Comparison of ENCODE assay signal across 23 mouse cellular contexts in genomic region chr8:9303526-9304135, GRCm38 (mm10).
DNase-seq lines count a peak whose midpoint lies in the region; ATAC-seq and TF ChIP-seq lines count a peak whose summit lies in the region.
"Had no signal": no experiment of that assay in that cellular context is flagged by ENCODE, and none has a peak within 500 bp of the region (broad histone marks: within the 10 kb centered on the region; RNA-seq: fewer than 3 reads in every experiment).

No protein-coding gene starts in this region.

- 39% methylated on average over 6 of the region's 6 CpGs for WGBS in forebrain, embryonic 14.5 days
- WGBS in forebrain, embryonic 15.5 days, result 46% methylated on average over 6 of the region's 6 CpGs
- 61% methylated on average over 6 of the region's 6 CpGs for WGBS in midbrain, embryonic 13.5 days
- 81% methylated on average over 6 of the region's 6 CpGs for WGBS in midbrain, embryonic 11.5 days
- WGBS in midbrain, embryonic 15.5 days, result 61% methylated on average over 6 of the region's 6 CpGs

- TF ChIP-seq POLR2A in brain, embryonic 14.5 days (IDR thresholded peaks at IDR 0.05; ENCODE audit: borderline replicate concordance, extremely low read depth, insufficient read depth, insufficient read length, poor library complexity, severe bottlenecking), result no peak

- no peaks in the 10 kb centered on the region for H3K27me3 ChIP-seq in forebrain, embryonic 14.5 days (replicated peaks; ENCODE audit: control insufficient read depth, insufficient read depth, low read length)
- H3K27me3 ChIP-seq in forebrain, embryonic 15.5 days, result no peaks in the 10 kb centered on the region
- no peaks in the 10 kb centered on the region for H3K27me3 ChIP-seq in midbrain, embryonic 13.5 days
- H3K27me3 ChIP-seq in midbrain, embryonic 11.5 days (ENCODE audit: control insufficient read depth, insufficient read depth, low read length), result no peaks in the 10 kb centered on the region
- no peaks in the 10 kb centered on the region for H3K27me3 ChIP-seq in midbrain, embryonic 15.5 days (replicated peaks)
- H3K27me3 ChIP-seq: CH12.LX; embryonic facial prominence, embryonic 15.5 days; heart, embryonic 15.5 days had no signal

- peak; percentile 33 for DNase-seq in forebrain, embryonic 14.5 days (ENCODE audit: low spot score)
- no peak for DNase-seq in midbrain, embryonic 11.5 days (ENCODE audit: low spot score, missing footprints)
- DNase-seq in brain, embryonic 14.5 days (ENCODE audit: low read depth), result peak; percentile 50
- no peak for DNase-seq in kidney, adult 18-20 months
- DNase-seq: adrenal gland, postnatal 14 days; cerebellum, adult 8-10 months; cerebellum, postnatal 14 days; embryo, embryonic 11 days; gastrocnemius, postnatal 10 days; heart, adult 2 months; heart, postnatal 14 days had no signal

- no peaks in the 10 kb centered on the region for H3K9me3 ChIP-seq in forebrain, embryonic 14.5 days (replicated peaks; ENCODE audit: control insufficient read depth, low read length)
- no peaks in the 10 kb centered on the region for H3K9me3 ChIP-seq in forebrain, embryonic 15.5 days
- no peaks in the 10 kb centered on the region for H3K9me3 ChIP-seq in midbrain, embryonic 13.5 days
- H3K9me3 ChIP-seq in midbrain, embryonic 11.5 days (ENCODE audit: control insufficient read depth, low read length), result no peaks in the 10 kb centered on the region
- H3K9me3 ChIP-seq in midbrain, embryonic 15.5 days, result no peaks in the 10 kb centered on the region
- H3K9me3 ChIP-seq: embryonic facial prominence, embryonic 15.5 days; heart, embryonic 15.5 days had no signal

- no peak overlapping the region for H3K27ac ChIP-seq in forebrain, embryonic 14.5 days (ENCODE audit: low read depth, low read length)
- no peak overlapping the region for H3K27ac ChIP-seq in forebrain, embryonic 15.5 days (replicated peaks)
- H3K27ac ChIP-seq in midbrain, embryonic 13.5 days, result no peak overlapping the region
- H3K27ac ChIP-seq in midbrain, embryonic 11.5 days (ENCODE audit: low read depth, low read length), result no peak overlapping the region
- H3K27ac ChIP-seq in midbrain, embryonic 15.5 days, result peak overlapping the region; percentile 45; the same call in 1 of the 2 replicates
- H3K27ac ChIP-seq: embryonic facial prominence, embryonic 15.5 days; heart, adult 2 months; heart, embryonic 15.5 days; hindbrain, embryonic 14.5 days had no signal

- no peaks in the 10 kb centered on the region for H3K4me1 ChIP-seq in forebrain, embryonic 14.5 days (ENCODE audit: control insufficient read depth, insufficient read depth, low read length)
- H3K4me1 ChIP-seq in forebrain, embryonic 15.5 days, result peaks cover 9% of the 10 kb centered on the region
- peaks cover 5% of the 10 kb centered on the region; the same call in 1 of the 2 replicates for H3K4me1 ChIP-seq in midbrain, embryonic 13.5 days (replicated peaks)
- no peaks in the 10 kb centered on the region for H3K4me1 ChIP-seq in midbrain, embryonic 11.5 days (ENCODE audit: control insufficient read depth, insufficient read depth, low read length)
- peaks cover 8% of the 10 kb centered on the region for H3K4me1 ChIP-seq in midbrain, embryonic 15.5 days
- H3K4me1 ChIP-seq: embryonic facial prominence, embryonic 15.5 days; heart, embryonic 15.5 days had no signal

- H3K36me3 ChIP-seq in forebrain, embryonic 14.5 days (ENCODE audit: control insufficient read depth, insufficient read depth, low read length), result no peaks in the 10 kb centered on the region
- H3K36me3 ChIP-seq in forebrain, embryonic 15.5 days, result no peaks in the 10 kb centered on the region
- H3K36me3 ChIP-seq in midbrain, embryonic 13.5 days, result no peaks in the 10 kb centered on the region
- H3K36me3 ChIP-seq in midbrain, embryonic 11.5 days (ENCODE audit: control insufficient read depth, insufficient read depth, low read length), result no peaks in the 10 kb centered on the region
- H3K36me3 ChIP-seq in midbrain, embryonic 15.5 days (replicated peaks), result no peaks in the 10 kb centered on the region
- H3K36me3 ChIP-seq: embryonic facial prominence, embryonic 15.5 days; heart, embryonic 15.5 days had no signal

- no peak overlapping the region for H3K9ac ChIP-seq in forebrain, embryonic 14.5 days (ENCODE audit: low read length)
- no peak overlapping the region for H3K9ac ChIP-seq in forebrain, embryonic 15.5 days (replicated peaks)
- no peak overlapping the region for H3K9ac ChIP-seq in midbrain, embryonic 13.5 days (replicated peaks)
- no peak overlapping the region for H3K9ac ChIP-seq in midbrain, embryonic 11.5 days (ENCODE audit: low read length)
- H3K9ac ChIP-seq in midbrain, embryonic 15.5 days, result no peak overlapping the region
- H3K9ac ChIP-seq: embryonic facial prominence, embryonic 15.5 days; heart, embryonic 15.5 days; hindbrain, embryonic 14.5 days had no signal

- H3K4me2 ChIP-seq in forebrain, embryonic 14.5 days (ENCODE audit: low read length), result no peak overlapping the region
- H3K4me2 ChIP-seq in forebrain, embryonic 15.5 days (replicated peaks), result no peak overlapping the region
- no peak overlapping the region for H3K4me2 ChIP-seq in midbrain, embryonic 13.5 days (replicated peaks)
- H3K4me2 ChIP-seq in midbrain, embryonic 11.5 days, result no peak overlapping the region
- no peak overlapping the region for H3K4me2 ChIP-seq in midbrain, embryonic 15.5 days
- H3K4me2 ChIP-seq: embryonic facial prominence, embryonic 15.5 days; heart, embryonic 11.5 days; heart, embryonic 15.5 days; hindbrain, embryonic 14.5 days had no signal

- no peak for TF ChIP-seq CTCF in brain, embryonic 14.5 days (IDR thresholded peaks at IDR 0.05; ENCODE audit: borderline replicate concordance, extremely low read depth, insufficient read depth, insufficient read length)

- peak; percentile 65; the same call in 1 of the 2 replicates for ATAC-seq in forebrain, embryonic 14.5 days
- no peak for ATAC-seq in forebrain, embryonic 15.5 days (replicated peaks)
- peak; percentile 62 for ATAC-seq in midbrain, embryonic 13.5 days
- ATAC-seq in midbrain, embryonic 11.5 days (ENCODE audit: low FRiP score), result no peak
- peak; percentile 65; the same call in 1 of the 2 replicates for ATAC-seq in midbrain, embryonic 15.5 days (replicated peaks)
- ATAC-seq: activated CD4-positive, CD25-positive, alpha-beta regulatory T cell, adult 4 months; intestine, embryonic 16.5 days; Patski had no signal

- no peak overlapping the region for H3K4me3 ChIP-seq in forebrain, embryonic 14.5 days (ENCODE audit: low read depth, low read length)
- H3K4me3 ChIP-seq in forebrain, embryonic 15.5 days, result no peak overlapping the region
- no peak overlapping the region for H3K4me3 ChIP-seq in midbrain, embryonic 13.5 days (replicated peaks)
- no peak overlapping the region for H3K4me3 ChIP-seq in midbrain, embryonic 11.5 days (ENCODE audit: low read depth, low read length)
- no peak overlapping the region for H3K4me3 ChIP-seq in midbrain, embryonic 15.5 days
- H3K4me3 ChIP-seq: embryonic facial prominence, embryonic 15.5 days; erythroblast, embryonic 14.5 days; heart, adult 2 months; heart, embryonic 15.5 days had no signal

Comparison
In these comparisons a context has a peak if more than half of its experiments do, and no peak if none do; other contexts are left out.
1. ATAC-seq: peak in forebrain, embryonic 14.5 days (single experiment), midbrain, embryonic 13.5 days (single experiment) and midbrain, embryonic 15.5 days (single experiment); none in forebrain, embryonic 15.5 days (single experiment) and midbrain, embryonic 11.5 days (single experiment).
2. DNase-seq: peak in forebrain, embryonic 14.5 days (single experiment) and brain, embryonic 14.5 days (single experiment); none in midbrain, embryonic 11.5 days (single experiment) and kidney, adult 18-20 months (single experiment).